Mouse (Mus musculus) ES-E14 (cell line): ENCODE results near the gene Myo1d.

Experiments
- MAFK ChIP-seq: IDR thresholded peaks from 2 replicates; pipeline ENCODE4 v1.6.1; 2014; ENCODE audit warnings: mild to moderate bottlenecking, low read depth, low read length, inconsistent platforms; ENCODE audit not compliant: insufficient read depth
- ZC3H11A ChIP-seq: IDR thresholded peaks from 2 replicates; pipeline ENCODE4 v1.6.1; 2012; ENCODE audit warnings: low read depth, mild to moderate bottlenecking, inconsistent platforms, low read length, borderline replicate concordance

DNA sequence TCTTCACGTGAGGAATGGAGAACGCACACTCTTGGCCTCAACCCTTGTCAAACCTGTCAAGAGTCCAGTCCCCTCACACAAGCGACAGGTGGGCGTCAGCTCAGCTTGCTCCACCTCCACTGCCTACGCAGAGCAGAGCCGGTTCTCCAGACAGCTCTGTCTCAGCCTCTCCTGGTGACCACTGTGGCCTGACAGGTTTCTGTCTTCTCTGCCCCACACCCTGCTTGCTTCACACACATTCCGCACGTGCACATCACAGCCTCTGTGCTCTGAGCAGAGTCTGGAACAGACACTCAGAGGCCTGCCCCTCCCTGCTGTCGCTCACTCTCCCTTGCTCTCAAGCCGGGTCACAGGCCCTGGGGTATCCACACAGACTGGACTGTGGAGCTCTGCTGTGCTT is 289.0 kb downstream of the Myo1d start:
- TF ChIP-seq MAFK (no peak), ZC3H11A (no peak)
